Mouse (Mus musculus) liver, postnatal 0 days (tissue): ENCODE data around the gene Dqx1. TPM values are rescaled to one million over a fixed set of nuclear protein-coding genes. Genes with fewer than 3 reads are reported as not detected.
A peak's percentile ranks its signal among the peaks of the same experiment; 100 is the strongest.

Source experiments
- ATAC-seq: fragments of 200-750 bp; cut with Nextera tagmentation; 2 replicates; pipeline ENCODE4 v1.8.0; 2017; ENCODE audit warnings: mild to moderate bottlenecking, moderate library complexity
- DNase-seq: peaks from one replicate; pipeline ENCODE4 v3.0.0-alpha.2; 2016
- H3K27ac ChIP-seq: fragments of 300-500 bp; sonication (generic); 2 replicates; pipeline ENCODE4 v1.5.1; 2014; ENCODE audit warnings: antibody characterized with exemption, moderate library complexity, mild to moderate bottlenecking, low read depth
- H3K27me3 ChIP-seq: fragments of 300-500 bp; sonication (generic); 2 replicates; pipeline ENCODE4 v1.6.1; 2014; ENCODE audit warnings: low read length, control low read depth, mixed read lengths; ENCODE audit not compliant: insufficient read depth
- H3K36me3 ChIP-seq: fragments of 300-500 bp; sonication (generic); replicated peaks from 2 replicates; pipeline ENCODE4 v1.6.1; 2014; ENCODE audit warnings: mild to moderate bottlenecking, control low read depth, low read length, moderate library complexity, mixed read lengths; ENCODE audit not compliant: insufficient read depth
- H3K4me1 ChIP-seq: fragments of 300-500 bp; sonication (generic); 2 replicates; pipeline ENCODE4 v1.6.1; 2014; ENCODE audit warnings: antibody characterized with exemption, mild to moderate bottlenecking, control low read depth; ENCODE audit not compliant: insufficient read depth
- H3K4me2 ChIP-seq: fragments of 300-500 bp; sonication (generic); 2 replicates; pipeline ENCODE4 v1.6.1; 2014; ENCODE audit warnings: low read depth, mild to moderate bottlenecking, low read length, moderate library complexity, mixed read lengths
- H3K4me3 ChIP-seq: fragments of 300-500 bp; sonication (generic); 2 replicates; pipeline ENCODE4 v1.5.1; 2014; ENCODE audit warnings: low read depth, low read length
- H3K9ac ChIP-seq: fragments of 300-500 bp; sonication (generic); replicated peaks from 2 replicates; pipeline ENCODE4 v1.6.1; 2014; ENCODE audit warnings: mild to moderate bottlenecking, moderate library complexity
- H3K9me3 ChIP-seq: fragments of 300-500 bp; sonication (generic); 2 replicates; pipeline ENCODE4 v1.6.1; 2016; ENCODE audit warnings: mild to moderate bottlenecking, control low read depth, low read length, mixed read lengths
- CTCF ChIP-seq: sonication (generic); IDR thresholded peaks from 2 replicates; pipeline ENCODE4 v1.5.1; 2016; ENCODE audit warnings: antibody characterized with exemption, low read depth
- EP300 ChIP-seq: IDR thresholded peaks from 2 replicates; pipeline ENCODE4 v1.6.1; 2016; ENCODE audit warnings: antibody characterized with exemption, low read depth, mild to moderate bottlenecking
- WGBS: fragments of 180-500 bp; shearing (Covaris S2); extraction: QIAGEN DNeasy Blood & Tissue Kit; methylation state at CpG from one replicate; pipeline ENCODE4 v1.1.7; 2014; ENCODE audit not compliant: insufficient replicate concordance; 5-methylcytosine and 5-hydroxymethylcytosine counted together
- polyA plus RNA-seq: library from polyadenylated mRNA; unstranded; fragments of >200 nt; fragmentation: Nextera tagmentation; extraction: Ambion mirVana; gene quantifications from 2 replicates; pipeline ENCODE4 v1.2.1, GENCODE M21; 2015

Dqx1 gene
- polyA plus RNA-seq, 1 experiment from 2014 or later: 7.5 TPM

GRCm38 (mm10) chr6:83044742-83045141 is 12.9 kb upstream of the Dqx1 start:
- Histone ChIP-seq H3K4me1 (0 out of 2 replicates have a peak, but pooled peaks cover 4% of the 10 kb centered on the region), H3K9ac (no peak overlapping the region), H3K27ac (no peak overlapping the region), H3K27me3 (no peaks in the 10 kb centered on the region), H3K36me3 (no peaks in the 10 kb centered on the region), H3K4me2 (no peak overlapping the region), H3K9me3 (no peaks in the 10 kb centered on the region), H3K4me3 (no peak overlapping the region)
- TF ChIP-seq EP300: no peak
- DNase-seq: no peak
- WGBS: 57% methylated on average over 9 of the region's 9 CpGs
- peak; percentile 27; the same call in 1 of the 2 replicates for ATAC-seq

- Histone ChIP-seq H3K4me1 (peaks cover 16% of the 10 kb centered on the region; the same call in 1 of the 2 replicates), H3K4me3 (no peak overlapping the region), H3K9ac (no peak overlapping the region), H3K27ac (no peak overlapping the region), H3K27me3 (no peaks in the 10 kb centered on the region), H3K36me3 (peaks cover 15% of the 10 kb centered on the region), H3K4me2 (no peak overlapping the region), H3K9me3 (no peaks in the 10 kb centered on the region)
- DNase-seq (no peak), ATAC-seq (no peak)
- TF ChIP-seq CTCF: no peak
- TF ChIP-seq EP300: no peak
- whole genome bisulfite sequencing: 71% methylated on average over 10 of the region's 10 CpGs
These were observed 8.3 kb upstream of the Dqx1 start for GRCm38 (mm10) chr6:83049367-83049766.

DNA sequence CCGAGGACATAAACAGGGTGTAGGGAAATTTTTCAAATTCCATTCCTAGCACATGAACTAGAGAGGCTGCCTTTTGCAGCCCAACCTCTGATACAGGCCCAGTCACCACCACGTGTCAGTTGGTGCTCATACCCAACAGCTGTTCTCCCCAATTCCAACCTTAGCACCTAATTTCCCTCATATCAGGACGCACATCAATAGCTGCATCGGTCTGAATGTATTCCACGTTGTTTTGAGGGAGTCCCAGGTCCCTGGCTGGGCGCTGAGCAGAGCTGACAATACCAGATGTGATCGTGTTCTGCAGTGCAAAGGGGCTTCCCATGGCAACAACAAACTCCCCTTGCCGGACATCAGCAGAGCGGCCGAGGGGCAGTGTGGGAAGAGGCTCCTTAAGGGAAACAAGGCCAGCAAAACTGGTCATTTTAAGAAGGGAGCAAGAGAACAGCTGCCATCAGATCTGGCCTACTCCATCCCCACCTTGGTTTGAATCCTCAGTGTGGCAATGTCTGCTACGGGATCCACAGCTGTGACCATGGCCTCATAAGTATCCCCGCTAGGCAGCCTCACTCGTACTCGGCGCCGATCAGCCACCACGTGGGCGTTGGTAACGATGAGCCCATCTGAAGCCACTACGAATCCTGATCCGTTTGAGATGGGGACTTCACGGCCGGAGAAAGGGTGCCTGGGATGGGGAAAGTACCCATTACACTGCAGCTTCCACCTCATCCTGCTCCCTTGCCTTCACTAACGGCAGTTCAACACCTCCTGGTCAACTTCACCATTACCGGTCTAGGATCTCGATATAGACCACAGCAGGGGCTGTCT is 4.3 kb upstream of the Dqx1 start:
- 2% methylated on average over 26 of the region's 26 CpGs for WGBS
- Histone ChIP-seq H3K27me3 (no peaks in the 10 kb centered on the region), H3K27ac (peak overlapping the region; percentile 95), H3K9me3 (no peaks in the 10 kb centered on the region), H3K4me2 (peak overlapping the region; percentile 99), H3K4me3 (peak overlapping the region; percentile 92), H3K36me3 (peaks cover 32% of the 10 kb centered on the region), H3K4me1 (peaks cover 23% of the 10 kb centered on the region), H3K9ac (peak overlapping the region; percentile 95)
- ATAC-seq (no peak), DNase-seq (peak; percentile 58)
- TF ChIP-seq CTCF: no peak
- no peak for TF ChIP-seq EP300

DNA sequence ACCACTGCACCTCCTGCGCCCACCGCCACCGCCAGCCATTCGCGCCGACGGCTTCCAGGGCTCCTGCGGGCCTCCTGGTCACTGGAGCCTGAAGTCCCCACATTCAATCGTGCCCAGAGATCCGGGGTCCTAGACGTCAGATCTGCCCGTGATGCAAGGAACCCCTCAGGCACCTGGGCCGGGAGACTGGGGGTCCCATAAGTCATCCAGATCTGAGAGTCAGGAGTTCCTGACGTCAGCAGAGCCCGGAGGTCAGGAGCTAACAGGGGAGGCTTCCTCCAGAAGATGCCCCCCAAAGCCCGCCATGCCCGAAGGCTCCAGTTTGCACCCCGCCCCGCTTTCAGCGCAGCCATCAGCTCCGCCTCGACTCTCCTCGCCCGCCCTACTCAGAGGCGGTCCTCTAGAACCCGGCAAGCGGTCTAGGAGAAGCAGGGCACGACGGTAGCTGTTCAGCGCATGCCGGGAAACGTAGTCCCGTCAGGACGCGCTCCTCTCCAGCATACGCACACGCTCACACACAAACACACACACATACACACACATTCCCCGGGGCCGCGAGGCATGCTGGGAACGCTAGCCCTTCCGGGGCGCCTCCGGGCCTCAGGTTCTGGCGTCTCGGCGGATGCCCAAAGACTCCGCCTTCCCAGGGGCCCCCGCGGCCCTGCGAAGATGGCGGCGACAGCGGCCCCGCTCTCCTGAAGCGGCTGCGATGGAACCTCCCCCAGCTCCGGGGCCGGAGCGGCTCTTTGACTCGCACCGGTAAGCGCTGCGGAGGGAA is 3.4 kb upstream of the Dqx1 start, which contains the start of gene Aup1:
TSS of gene Aup1 (plus strand) at position 448 of the 778 bp plus-strand sequence.
- Histone ChIP-seq H3K27me3 (no peaks in the 10 kb centered on the region), H3K9ac (peak within 1 kb of the TSS; percentile 95), H3K4me1 (peaks cover 25% of the 10 kb centered on the region), H3K4me2 (peak within 1 kb of the TSS; percentile 99), H3K4me3 (peak within 1 kb of the TSS; percentile 92), H3K9me3 (no peaks in the 10 kb centered on the region), H3K27ac (peak within 1 kb of the TSS; percentile 95), H3K36me3 (peaks cover 32% of the 10 kb centered on the region)
- under 1% methylated on average over 56 of the region's 64 CpGs for WGBS
- DNase-seq: peak; percentile 98
- peak; percentile 91 for ATAC-seq
- TF ChIP-seq EP300 (peak; percentile 83), CTCF (no peak)

DNA sequence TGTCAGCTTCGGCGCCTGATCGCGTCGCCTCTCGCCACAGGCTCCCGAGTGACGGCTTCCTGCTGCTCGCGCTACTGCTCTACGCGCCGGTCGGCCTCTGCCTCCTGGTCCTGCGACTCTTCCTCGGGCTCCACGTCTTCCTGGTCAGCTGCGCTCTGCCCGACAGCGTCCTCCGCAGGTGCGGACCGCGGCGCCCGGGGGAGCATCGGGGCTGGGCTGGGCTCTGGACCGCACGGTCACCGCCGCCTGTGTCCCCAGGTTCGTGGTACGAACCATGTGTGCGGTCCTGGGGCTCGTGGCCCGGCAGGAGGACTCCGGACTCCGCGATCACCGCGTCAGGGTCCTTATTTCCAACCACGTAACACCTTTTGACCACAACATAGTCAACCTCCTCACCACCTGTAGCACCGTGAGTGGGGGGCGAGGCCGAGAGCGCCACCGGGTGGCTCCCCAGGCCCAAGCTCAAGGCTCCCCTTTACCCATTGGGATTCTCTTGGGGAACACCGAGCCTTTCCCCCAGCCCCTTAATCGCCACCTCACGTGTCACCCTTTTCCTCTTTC is 2.7 kb upstream of the Dqx1 start, which contains the start of gene Htra2:
TSS of gene Htra2 (minus strand) at position 403 of the 561 bp plus-strand sequence.
- peak; percentile 22 for ATAC-seq
- WGBS: 0% methylated on average over 49 of the region's 50 CpGs

More for the DNA sequence above, 2.7 kb upstream of the Dqx1 start, which contains the start of gene Htra2:
- TF ChIP-seq CTCF (peak; percentile 69), EP300 (no peak)
- DNase-seq: no peak
- Histone ChIP-seq H3K4me1 (peaks cover 25% of the 10 kb centered on the region), H3K36me3 (peaks cover 32% of the 10 kb centered on the region), H3K27ac (peak within 1 kb of the TSS; percentile 95), H3K9ac (peak within 1 kb of the TSS; percentile 95), H3K9me3 (no peaks in the 10 kb centered on the region), H3K4me3 (peak within 1 kb of the TSS; percentile 92), H3K4me2 (peak within 1 kb of the TSS; percentile 99), H3K27me3 (no peaks in the 10 kb centered on the region)
